Mouse (Mus musculus): ENCODE data around the gene Ripk3.
A peak's percentile ranks its signal among the peaks of the same experiment; 100 is the strongest.

GRCm38 (mm10) chr14:55745180-55745860 is 43.3 kb downstream of the Ripk3 start, which contains the start of the genes Dhrs1 and Nop9:
- TF ChIP-seq CTCF (IDR thresholded peaks at IDR 0.05; ENCODE audit: extremely low read depth, insufficient read length, insufficient replicate concordance, low read depth, low read length), result no peak
- peak; percentile 76 for TF ChIP-seq POLR2A (IDR thresholded peaks at IDR 0.05; ENCODE audit: low read depth, low read length)
